Mouse (Mus musculus): ENCODE measurements around the gene BC016579.

Gene BC016579

DNA sequence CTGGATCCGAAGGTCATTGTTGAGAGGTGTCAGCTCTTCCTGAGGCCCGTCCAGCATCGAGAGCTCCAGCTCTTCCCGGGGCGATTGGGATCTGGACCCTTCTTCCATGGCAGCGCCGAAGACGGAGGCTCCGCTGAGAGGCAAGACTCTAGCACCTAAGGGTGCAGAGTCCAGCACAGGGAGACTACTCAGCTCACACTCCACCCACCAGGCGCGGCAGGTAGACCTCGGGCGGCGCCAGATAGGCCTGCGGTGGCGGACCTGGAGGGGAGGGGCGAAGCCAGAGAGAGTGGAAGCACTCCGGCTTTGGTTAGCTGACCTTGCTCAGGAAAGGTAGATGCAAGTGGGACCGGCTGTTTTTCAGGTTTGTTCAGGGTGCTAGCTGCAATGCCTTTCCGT is at the start of gene BC016579:
TSS of gene BC016579 (minus strand) at position 135 of the 399 bp plus-strand sequence.
- peak; percentile 7 for DNase-seq (ENCODE audit: extremely low spot score)

DNA sequence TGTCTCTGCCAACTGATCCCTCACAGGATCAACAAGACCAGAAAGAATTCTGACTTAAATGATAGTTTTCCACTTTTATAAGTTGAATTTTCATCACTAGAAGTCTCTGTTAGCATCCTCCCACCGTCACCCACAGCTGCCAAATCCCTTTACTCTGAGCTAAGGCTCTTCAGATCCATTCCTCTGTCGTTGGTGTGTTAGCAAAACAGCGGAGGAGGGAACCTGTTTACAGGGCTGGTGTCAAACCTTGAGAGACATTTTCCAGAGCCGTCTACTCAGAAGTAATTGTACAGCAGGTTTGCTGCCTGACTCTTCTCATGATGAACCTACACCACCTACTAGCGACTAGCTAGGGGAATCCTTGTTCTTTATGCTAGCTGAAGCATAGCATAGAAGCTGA is 45.4 kb upstream of the BC016579 start:
- no peak for DNase-seq (ENCODE audit: extremely low spot score)

DNA sequence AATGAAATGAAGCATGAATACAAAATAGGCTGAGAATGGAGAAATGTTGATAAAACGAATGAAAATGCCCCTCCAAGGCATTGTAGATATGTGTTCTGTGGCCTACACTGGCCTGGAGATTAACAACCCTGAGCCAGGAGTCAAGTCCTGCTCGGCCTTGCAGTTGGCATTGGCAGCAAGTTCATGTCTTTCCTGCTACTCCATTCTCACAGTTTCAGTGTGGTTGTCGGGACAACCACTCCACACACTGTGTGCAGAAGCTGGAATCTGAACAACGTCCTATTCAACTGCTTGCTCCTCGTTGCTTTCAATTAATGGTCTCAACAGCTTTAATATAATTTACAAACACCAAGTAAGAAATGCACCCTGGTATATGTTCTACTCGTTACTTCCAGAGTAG is 44.1 kb upstream of the BC016579 start:
- no peak for DNase-seq (ENCODE audit: extremely low spot score)

DNA sequence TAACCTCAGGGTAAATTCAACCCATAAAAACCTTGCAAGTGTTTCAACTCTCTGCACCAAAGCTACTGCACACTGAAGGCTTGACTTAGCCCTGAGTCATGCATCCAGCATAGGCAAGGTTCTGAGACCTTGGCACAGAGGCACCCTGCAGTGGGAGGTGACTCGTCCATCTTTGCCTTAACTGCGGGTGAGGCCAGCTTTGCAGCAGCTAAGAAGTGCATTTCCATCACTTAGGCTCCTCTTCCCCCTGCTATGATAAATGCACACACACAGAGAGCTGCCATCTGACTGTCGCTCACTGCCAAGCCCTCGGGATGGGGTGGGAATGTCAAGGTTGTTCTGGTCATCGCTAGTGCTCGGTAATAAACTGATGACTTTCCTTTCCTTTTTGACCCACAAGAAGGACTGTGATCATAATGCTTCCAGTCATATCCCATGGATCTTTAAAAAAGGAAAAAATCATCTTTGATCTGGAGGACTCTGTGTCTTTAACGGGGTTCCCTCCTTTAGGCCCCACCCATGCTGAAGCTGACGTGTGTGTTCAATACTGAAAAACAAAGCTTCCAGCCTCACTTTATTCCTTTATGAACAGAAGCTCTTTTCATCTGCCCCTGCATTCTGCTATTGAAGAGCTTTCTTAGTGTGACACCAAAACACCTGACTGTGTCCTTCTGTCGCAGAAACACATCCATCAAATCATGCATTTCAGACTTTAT is 41.7 kb upstream of the BC016579 start:
- no peak for DNase-seq (ENCODE audit: extremely low spot score)

DNA sequence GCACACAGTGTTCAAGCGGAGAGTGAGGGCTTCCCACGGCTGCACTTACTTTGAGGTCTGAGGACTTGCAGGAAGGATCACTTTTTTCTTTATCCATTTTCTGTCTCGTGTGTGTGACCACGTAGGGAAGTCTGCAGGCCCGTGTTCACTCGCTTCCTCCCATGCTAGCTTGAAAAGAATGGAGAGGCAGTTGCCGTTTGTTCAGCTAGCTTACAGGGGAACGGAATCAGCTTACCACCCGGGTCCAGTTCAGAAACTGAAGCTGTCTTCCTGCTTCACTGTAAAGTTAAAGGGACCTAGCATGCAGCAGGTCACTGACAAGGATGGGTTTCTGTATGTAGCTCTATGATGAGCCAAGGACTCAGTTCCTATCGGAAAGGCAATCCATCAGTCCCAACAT is 39.7 kb upstream of the BC016579 start, which contains the start of gene Tmprss7:
TSS of gene Tmprss7 (minus strand) at position 101 of the 400 bp plus-strand sequence.
- no peak for DNase-seq (ENCODE audit: extremely low spot score)

DNA sequence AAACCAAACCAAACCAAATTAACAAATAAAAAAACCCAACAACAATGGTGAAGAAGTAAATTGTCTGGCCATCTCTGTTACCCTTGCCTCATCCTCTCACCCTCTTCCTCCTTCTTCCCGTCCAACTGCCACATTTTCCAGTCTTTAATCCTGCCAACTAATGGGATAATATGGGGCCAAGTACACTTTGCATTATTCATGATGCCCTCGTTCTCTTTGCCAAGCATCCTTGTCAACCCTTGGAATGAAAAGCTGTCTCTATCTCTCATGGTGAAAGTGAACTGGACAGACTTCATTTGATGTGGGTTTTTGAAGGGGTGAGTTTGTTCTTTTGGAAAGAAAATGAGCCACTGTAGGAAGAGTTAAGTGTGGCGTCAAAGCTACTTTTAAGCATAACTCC is 39.0 kb upstream of the BC016579 start:
- DNase-seq (ENCODE audit: extremely low spot score) = no peak

DNA sequence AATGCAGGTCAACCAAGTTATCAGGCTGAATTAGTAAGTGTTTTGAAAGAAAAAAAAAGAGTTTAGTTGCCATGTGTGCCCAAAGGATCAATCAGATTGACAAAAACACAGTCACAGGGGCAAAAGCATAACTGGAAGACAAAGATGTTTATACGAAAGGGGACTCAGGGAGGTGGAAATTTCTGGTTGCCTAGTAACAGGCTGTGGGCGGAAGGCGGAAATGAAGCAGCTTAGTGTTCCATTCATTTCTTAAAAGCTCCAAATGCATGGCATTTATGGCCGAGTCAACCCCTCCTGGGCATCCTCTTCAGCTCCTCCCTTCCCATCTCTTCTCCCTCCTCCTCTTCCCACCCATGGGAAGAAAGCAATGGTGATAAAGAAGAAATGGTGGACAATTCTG is 36.3 kb upstream of the BC016579 start:
- DNase-seq (ENCODE audit: extremely low spot score) = peak; percentile 14

DNA sequence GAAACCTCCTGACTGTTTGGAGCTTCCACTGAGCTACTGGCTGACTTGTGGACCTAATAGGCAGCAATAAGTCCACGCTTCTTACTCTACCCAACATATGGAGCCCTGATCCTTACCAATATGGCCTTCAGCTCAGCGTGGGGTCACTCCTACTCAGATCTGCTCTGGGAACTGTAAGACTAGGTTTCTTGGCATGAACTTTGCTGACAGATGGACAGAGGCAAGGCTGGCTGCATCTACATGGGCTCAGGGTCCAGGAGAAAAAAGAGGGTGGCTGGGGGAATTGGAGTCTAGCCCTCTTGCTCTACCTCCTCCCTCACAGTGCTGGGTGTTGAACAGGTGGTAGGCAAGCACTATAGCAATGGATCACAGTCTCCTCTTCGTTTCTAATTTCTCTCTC is 33.0 kb upstream of the BC016579 start:
- no peak for DNase-seq (ENCODE audit: extremely low spot score)

DNA sequence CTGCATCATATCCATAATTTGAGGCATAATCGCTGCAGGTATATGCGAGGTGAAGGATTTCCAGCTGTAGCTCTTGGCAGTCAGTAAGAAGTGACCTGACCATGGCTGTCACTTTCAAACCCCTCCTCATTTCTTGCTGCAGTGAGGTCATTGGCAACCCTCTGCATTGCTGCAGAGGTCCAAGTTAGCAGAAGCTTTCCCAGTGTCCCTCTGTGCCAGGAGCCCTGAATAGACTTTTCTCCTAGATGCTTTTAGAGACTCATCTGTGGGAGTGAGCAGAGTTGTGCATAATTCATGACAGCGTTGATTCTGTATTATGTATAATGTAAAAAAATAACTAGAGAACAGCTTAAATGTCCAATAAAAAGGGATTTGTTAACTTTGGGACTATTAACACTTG is 31.4 kb upstream of the BC016579 start:
- no peak for DNase-seq (ENCODE audit: extremely low spot score)

DNA sequence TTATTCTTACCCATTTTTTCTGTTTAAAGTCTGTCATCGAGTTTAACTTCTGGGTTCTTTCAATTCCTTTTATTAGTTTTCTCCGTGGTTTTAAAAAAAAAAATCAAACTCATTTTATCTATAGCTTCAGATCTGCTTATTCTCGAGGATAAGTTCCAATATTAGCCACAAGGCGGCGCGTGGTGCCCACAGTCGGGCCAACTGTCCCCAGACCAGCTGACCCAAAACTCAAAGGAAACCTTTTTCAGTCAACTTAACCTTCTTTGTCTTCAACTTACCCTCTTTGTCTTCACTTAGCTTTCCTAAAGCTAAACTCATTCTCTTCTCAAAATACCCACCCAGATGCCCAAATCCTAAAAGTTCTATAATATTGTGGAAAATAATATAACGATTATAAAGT is 30.9 kb upstream of the BC016579 start:
- DNase-seq (ENCODE audit: extremely low spot score) = peak; percentile 71

DNA sequence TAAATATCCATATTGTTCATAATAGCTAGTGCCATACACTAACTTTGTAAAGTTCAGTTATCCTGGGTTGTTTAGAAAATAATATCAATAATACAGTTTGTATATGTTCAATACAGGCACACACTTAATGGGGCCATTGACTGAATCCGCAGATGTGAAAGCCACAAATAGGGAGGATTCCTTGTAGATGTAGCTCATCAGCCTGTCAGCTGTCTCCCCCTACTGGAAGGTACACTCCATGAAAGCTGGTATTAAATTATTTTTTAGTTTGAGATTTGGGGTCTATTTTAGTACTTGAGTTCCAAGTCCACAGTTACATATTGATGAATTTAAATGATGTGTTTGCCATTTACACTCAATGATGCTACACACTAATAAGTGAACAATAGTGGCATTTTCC is 22.6 kb upstream of the BC016579 start:
- DNase-seq (ENCODE audit: extremely low spot score) = no peak

DNA sequence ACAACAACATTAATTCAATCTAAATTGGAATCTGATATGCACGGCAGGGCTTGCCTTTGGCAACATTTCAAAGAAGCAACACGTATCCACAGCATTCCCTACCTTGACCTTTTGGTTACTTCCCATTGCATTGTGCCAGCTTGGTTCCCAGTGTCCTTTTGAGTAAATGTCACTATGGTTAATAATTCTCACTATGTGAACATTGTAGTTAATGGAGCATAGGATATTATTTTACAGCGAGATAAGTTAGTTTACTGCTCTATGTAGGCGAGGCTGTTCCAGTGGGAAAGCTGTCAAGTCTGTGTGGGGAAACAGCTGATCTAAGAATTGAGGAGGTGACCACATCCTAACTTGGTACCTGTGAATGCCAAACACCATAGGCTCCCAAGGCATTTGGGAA is 16.1 kb upstream of the BC016579 start:
- no peak for DNase-seq (ENCODE audit: extremely low spot score)

DNA sequence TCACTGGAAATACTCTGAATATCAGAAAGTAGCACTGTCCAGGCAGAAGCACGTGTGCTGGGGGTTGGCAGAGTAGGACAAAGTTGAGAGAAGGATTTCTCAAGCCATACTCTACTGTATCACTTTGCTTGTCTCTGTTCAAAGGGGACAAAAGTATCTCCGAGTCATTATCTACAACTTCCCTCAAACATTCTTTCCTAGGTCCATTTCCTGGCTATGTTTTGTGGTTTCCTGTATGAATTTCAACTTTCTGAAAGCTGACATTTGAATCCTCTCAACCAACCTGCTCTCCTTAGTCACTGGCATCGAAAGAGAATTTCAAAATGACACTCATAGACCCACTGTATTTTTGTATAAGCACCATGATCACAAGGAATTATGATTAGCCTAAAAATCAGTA is 14.3 kb upstream of the BC016579 start:
- no peak for DNase-seq (ENCODE audit: extremely low spot score)

DNA sequence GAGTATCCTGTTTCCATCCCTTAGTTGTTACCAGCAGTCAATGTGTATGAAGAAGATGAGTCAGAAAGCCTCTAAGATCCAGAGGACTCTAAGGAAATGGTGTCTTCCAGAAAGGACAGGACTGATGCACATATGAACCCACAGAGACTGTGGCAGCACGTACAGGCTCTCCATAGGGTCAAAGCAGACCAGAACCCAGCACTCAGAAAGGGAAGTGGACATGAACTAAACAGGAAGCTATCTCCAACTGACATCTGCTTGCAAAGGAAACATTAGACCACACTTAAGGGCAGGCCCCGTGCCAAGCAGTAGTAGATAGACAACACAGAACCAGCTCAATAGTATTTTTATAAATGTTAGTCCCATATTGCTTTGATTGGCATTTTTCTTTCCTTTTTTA is 12.3 kb upstream of the BC016579 start:
- DNase-seq (ENCODE audit: extremely low spot score) = no peak

DNA sequence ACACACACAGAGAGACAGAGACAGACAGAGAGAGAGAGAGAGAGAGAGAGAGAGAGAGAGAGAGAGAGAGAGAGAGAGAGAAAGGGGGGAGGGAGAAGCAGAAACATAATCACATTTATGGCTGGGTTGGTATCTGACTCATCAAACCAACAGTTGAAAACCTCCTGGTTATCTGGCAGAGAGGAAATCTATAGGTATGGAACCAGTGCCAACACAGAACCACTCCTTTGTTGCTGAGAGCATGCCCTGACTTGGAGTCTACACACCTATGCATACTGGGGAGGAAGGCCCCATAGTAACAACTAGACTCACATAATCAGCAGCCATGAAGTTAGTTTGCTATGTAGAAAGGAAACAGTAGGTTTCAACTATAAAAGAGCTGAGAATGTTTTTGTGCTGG is 8.5 kb upstream of the BC016579 start:
- DNase-seq (ENCODE audit: extremely low spot score) = no peak

DNA sequence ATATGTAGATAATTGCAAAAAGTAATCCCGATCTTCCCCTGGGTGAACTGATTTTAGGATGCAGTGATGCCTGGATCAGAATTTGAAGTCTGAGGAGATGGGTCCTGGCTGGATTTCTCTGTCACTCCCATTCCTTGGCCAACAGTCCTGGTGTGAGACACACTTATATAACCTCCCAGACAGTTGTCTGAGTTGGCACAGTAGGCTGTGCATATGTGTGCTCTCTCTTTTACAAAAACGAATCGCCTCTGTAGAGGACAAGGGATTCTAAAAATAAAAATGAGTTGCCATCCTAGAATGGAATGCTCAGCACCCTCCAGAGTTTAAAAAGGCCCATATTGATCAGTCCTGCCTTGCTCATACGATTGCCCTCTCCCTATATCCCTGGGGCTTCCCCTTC is 5.7 kb upstream of the BC016579 start:
- no peak for DNase-seq (ENCODE audit: extremely low spot score)

DNA sequence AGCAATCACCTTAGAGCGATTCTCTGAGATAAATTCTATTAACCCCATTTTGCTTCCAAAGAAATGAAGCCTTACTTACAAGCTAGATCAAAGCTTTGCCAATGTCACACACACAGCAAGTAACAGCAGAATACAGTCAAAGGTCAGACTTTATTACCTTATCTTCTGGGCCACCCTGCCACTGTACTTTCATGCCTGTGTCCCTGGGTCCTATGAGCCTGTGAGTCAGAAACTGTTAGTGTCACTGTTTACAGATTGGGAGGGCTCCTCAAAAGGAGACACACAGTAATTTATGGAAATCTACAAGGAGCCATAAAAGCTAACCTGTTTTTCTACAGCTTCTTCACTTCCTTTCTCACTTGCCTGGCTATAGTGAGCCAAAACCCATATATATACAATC is 4.4 kb upstream of the BC016579 start:
- no peak for DNase-seq (ENCODE audit: extremely low spot score)

DNA sequence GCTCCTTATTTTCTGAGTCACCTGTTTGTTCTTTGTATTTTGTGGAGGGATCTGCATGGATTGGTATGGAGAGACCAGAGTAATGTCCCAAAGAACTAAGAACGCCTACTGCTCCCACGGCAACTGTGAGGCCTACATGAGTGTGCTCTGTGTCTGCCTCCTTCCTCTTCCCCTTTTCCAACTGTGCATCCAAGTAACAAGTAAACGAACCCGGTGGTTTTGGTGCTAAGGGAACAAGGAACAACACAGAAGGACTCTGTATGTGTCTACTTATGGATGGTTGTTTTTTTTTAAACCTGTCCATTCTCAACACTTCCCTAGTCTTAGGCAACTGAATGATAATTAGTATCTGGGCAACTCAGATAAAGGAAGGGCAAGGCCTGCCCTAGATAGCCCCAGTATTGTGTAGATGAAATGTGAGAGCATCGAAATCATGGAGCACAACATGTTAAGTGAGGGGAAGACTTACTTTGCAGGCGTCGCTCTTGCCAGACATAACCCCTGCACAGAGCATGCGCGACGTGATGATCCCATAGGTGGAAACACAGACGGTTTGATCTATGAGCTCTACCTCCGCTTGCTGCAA is 3.8 kb upstream of the BC016579 start:
- no peak for DNase-seq (ENCODE audit: extremely low spot score)

DNA sequence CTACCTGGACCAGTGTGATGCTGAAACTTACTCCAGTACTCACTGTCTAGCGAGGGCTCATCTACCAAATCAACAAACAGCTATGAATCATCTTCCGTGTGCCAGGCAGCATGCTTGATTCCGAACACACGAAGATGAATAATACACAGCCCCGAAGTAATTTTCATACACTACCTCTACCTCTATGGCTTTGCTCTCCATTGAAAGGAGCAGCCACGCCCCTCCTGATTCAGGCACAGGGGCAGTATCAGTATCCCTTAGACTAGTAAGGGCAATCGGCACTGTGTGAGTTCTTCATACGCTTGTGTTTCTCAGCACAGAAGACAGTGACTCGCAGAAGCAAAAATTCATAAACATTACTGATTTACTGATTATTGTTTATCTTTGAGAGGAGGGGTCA is 597 bp upstream of the BC016579 start:
- DNase-seq (ENCODE audit: extremely low spot score) = no peak

DNA sequence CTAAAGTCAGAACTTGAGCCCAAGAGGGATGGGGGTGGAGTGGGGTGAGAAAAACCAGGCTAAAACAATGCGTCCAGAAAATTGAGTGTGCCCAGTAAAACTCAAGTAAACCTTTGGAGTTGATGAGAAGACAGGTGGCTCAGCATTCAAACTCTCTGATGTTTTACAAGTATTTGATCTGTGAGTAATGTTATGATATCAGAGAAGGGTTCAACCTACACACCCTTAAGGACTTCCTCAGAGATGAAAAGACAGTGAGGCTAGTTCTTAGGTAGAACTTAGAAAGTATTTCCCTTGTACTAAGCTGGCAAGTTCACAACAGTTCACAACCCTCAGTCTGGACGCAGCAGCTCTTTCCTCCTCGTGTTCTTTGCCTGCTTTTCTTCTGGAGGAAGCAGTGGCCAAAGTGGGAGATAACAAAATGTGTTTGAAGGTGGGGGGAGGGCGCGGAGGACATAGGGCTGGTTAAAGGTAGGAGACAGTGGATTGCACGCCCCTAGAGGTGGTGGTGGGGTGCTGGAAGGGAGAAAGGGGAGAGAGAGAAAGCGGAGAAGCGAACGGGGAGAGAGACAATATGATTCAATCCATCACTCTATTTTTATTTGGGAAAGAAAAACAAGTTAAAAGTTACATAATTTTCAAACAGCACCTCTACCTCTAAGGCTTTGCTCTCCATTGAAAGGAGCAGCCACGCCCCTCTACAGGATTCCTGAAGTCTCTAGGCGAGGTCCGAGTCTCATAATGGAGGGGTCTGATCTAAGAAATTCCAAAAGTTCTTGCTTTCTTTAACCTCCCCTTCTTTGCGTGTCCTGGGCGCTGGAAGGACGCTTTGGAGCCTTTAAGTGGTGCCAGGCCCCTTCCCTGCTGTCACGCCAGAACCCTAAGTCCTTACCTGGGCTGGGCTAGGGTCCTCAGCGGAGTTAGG is 597 bp downstream of the BC016579 start:
- DNase-seq (ENCODE audit: extremely low spot score) = no peak

DNA sequence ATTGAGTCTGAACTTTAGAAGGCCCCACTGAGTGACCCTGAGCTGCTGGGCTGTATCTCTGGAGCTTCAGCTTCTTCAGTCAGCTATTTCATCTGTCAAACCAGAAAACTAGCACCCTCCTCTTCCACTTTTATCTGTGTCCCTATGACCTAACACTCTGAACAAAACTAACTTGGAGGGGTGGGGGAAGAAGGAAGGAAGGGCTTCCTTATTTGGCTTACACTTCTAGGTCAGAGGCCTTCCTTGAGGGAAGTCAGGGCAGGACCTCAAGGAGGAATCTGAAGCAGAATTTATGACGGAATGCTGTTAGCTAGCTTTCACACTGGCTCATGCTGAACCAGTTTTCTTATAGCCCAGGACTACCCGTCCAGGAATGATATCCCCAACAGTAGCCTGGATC is 2.4 kb downstream of the BC016579 start:
- no peak for DNase-seq (ENCODE audit: extremely low spot score)

DNA sequence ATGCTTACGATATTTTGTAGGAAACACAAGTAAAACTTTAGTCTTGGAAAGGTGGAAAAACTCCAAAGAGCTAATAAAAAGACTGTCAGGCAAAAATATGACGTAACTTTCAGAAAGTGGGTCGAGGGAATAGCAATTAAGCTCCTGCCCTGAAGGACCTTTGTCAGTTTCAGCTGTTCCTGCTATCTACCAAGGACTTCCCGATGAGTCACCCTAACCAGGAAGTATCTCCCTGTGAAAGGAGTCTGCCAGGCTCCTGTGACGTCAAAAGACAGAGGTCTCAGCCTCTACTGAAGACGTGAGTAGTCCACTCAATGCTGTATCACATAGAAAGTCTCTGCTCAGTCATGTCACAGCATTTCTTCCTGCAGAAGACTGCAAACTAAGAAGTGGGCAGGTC is 9.5 kb downstream of the BC016579 start:
- DNase-seq (ENCODE audit: extremely low spot score) = no peak

DNA sequence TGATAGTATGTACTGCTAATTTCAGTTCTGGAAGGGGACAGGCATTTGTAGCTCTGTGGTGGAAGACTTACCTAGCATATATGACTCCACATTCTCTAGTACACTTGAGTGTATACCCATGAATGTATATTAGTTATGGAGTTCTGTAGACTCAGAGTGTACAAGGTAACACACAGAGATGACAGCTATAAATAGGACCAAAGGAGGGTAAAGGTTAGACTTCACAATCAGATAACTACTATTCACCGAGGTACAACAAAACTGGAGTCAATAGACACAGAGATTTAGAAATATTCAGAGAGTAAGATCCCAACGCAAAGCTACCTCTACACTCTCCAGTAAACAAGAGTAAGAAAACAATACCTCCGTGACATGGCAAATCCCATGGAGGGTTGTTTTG is 9.9 kb downstream of the BC016579 start:
- no peak for DNase-seq (ENCODE audit: extremely low spot score)
